Mouse (Mus musculus) gastrocnemius, adult 18-20 months (tissue): ENCODE measurements around the gene Barhl1. TPM values are rescaled to one million over a fixed set of nuclear protein-coding genes. Genes with fewer than 3 reads are reported as not detected.

ENCODE experiments used
- DNase-seq: peaks from one replicate; pipeline ENCODE4 v3.0.0; 2021; ENCODE audit warnings: low spot score
- total RNA-seq, 2 experiments: library from RNA; stranded (reverse); gene quantifications; 2 replicates each; pipeline ENCODE4 v1.2.3; 2021

Gene Barhl1
- total RNA-seq, 2 experiments from 2014 or later = not detected

DNA sequence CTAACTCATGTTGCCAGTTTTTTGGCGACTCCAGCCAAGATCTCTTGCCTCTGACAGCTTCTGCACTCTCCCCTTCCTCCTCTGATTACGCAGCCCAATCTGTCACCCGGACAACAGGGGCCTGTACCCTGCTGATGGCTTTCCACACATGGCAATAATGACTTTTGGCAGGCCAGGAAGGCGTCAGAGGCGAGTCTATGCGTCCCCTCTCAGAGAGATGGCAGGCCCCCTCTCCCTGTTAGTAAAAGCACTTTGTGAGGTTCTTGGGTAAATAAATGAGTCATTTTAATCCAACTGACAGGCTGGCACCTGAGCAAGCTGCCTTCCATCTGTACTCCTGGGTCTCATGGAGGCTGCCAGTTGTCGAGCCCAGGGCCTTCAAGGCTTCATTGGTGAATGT lies 49.0 kb downstream of the Barhl1 start:
- no peak for DNase-seq

DNA sequence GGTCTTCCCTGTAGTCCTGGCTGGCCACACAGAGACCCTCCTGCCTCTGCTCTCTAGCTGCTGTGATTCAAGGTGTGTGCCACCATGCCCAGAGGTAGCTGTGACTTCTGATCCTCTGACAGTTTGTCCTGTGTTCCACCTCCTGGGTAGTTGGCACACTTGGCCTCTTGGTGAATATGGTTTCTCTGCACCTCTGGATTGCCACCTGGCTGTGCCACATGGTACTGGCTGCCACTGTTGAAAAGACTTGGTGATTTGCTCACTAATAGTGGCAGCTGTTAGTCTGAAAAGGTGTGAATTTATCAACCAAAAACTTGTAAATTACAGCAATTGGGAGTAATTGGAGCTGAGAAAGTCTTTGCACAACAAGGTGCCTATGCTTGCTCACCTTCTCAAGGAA lies 52.6 kb downstream of the Barhl1 start:
- DNase-seq = no peak

DNA sequence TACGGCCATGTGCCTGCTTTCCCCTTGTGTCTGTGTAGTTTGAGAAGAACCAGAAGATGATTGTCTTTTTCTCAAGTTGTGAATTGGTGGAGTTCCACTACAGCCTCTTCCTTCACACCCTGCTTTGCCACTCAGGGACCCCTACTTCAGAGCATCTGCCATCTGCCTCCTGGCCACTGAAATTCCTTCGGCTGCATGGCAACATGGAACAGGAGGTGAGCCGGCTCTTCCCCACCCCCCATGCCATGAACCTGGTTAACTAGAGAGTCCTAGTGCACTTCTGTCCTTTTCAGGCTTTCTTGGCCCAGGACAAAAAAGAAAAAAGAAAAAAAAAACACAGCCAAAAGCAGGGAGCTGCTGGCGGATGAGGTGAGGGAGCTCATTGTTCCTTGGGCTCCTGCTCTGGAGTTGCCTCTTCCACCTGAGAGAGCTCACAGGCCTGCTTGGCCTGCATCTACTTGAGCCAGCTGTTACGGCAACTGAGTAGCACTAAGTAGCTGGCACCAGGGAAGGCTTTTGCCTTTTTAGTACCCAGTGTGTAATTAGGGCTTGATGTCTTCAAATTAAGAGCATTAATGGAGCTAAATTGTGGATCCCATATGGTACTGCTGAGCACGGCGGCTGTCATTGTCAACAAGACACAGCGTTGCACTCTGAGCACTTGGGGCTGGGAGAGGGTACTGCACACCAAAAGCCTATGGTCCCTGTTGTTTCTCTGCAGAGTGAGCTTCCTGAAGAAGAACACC lies 55.6 kb downstream of the Barhl1 start:
- DNase-seq = no peak

DNA sequence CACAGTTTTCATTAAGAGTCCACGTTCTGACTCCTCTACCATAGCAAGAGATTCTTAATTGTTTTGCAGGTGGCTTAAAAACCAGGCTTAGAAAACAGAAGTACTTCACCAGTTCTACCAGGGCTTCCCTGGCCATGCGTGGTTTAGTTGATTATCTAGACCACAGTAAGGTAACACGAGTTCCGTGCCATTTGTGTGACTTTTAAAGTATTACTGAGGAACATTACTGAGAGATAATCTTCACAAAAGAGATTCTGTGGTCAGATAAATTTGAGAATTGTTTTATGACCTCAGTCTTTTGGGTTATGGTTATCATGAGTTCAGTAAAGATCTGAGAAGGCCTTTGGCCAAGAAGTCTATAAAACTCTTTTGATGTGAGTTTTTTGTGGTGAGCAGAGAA lies 57.2 kb downstream of the Barhl1 start:
- DNase-seq = no peak

Other genes starting within 250 kb of the Barhl1 start
- not detected for gene Spaca9, start 216.9 kb downstream of the Barhl1 start, total RNA-seq
- not detected for gene Ak8, start 216.5 kb downstream of the Barhl1 start, total RNA-seq
- gene Gtf3c4, start 76.3 kb downstream of the Barhl1 start, total RNA-seq = 10 to 100 TPM; 12.7 to 13.1 TPM
- 1 to 10 TPM; 4.5 to 5.2 TPM for gene Ddx31, start 76.3 kb downstream of the Barhl1 start, total RNA-seq
- gene Cfap77, start 138.4 kb upstream of the Barhl1 start, total RNA-seq = not detected
- gene Ttf1, start 143.6 kb upstream of the Barhl1 start, total RNA-seq = 1 to 10 TPM; 4.8 to 5.0 TPM
- 10 to 100 TPM; 31.9 to 33.4 TPM for gene Setx, start 207.5 kb upstream of the Barhl1 start, total RNA-seq